Mouse (Mus musculus) megakaryocyte, embryonic 14.5 days (primary cell): ENCODE data around the gene Pimreg.

Experiments used
- FLI1 ChIP-seq: IDR thresholded peaks from 2 replicates; pipeline ENCODE4 v1.6.1; 2012; ENCODE audit warnings: low read length, inconsistent platforms, mixed read lengths
- GATA1 ChIP-seq: IDR thresholded peaks from 3 replicates; pipeline ENCODE4 v1.6.1; 2012; ENCODE audit warnings: mixed read lengths, low read length, inconsistent platforms, borderline replicate concordance

DNA sequence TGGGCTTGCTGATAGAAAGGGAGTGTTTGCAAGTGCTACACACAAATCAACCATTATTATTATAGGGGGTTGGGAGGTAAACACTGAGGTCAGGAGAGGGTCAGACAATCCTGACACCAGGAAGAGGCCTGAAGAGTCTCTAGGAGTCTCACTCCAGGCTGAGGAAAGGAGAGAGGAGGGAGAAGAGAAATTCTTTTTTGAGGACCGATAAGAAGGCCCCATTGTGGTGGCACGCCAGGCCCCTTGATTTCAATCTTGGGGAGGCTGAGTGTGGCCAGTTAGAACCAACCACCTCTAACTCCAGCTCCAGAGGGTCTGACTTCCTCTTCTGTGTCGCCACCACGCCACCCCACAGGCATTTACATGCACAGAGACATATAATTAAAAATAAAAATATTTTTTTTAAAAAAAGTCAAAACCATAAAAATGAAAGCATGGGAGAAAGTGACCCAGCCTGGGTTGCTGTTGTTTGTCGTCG lies 503 bp upstream of the Pimreg start:
- TF ChIP-seq FLI1 (no peak), GATA1 (no peak)
